Mouse (Mus musculus) neutrophil, adult 5-6 weeks (primary cell): ENCODE data around the gene Rsph1. TPM values are rescaled to one million over a fixed set of nuclear protein-coding genes. Genes with fewer than 3 reads are reported as not detected.

Experiments used
- ATAC-seq: fragments of 151-379, 151-347 bp; 2 replicates; pipeline ENCODE4 v1.8.0; 2017; ENCODE audit warnings: mild to moderate bottlenecking, moderate TSS enrichment; ENCODE audit not compliant: insufficient number of reproducible peaks, poor library complexity, low FRiP score, severe bottlenecking; ENCODE audit errors: extremely low read depth
- total RNA-seq: library from RNA; stranded (forward); fragments of 200-1000 nt; gene quantifications from 2 replicates; pipeline ENCODE4 v1.2.3, GENCODE M21; 2017

Rsph1 gene
- total RNA-seq, 1 experiment from 2014 or later, result 1.4 TPM

DNA sequence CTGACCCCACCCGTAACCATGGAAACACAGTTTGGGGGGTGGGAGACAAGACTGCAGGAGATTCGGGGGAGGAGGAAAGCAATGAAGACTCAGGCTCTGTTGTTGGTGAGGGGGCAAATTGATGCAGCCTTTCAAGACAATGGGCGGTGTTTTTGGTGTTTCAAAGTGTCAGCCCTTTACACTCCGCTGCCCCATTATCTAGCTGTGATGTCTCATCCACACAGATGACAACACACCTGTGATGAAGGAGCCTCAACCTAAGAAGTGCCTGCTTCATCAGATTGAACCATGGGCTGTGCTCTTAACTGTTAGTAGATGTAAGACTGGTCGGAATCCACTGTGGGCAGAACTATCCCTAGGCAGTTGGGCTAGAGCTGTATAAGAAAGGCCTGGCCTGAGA lies 13.4 kb downstream of the Rsph1 start:
- ATAC-seq, result no peak

GRCm38 (mm10) chr17:31262715-31263114 lies 14.5 kb downstream of the Rsph1 start:
- ATAC-seq, result no peak

DNA sequence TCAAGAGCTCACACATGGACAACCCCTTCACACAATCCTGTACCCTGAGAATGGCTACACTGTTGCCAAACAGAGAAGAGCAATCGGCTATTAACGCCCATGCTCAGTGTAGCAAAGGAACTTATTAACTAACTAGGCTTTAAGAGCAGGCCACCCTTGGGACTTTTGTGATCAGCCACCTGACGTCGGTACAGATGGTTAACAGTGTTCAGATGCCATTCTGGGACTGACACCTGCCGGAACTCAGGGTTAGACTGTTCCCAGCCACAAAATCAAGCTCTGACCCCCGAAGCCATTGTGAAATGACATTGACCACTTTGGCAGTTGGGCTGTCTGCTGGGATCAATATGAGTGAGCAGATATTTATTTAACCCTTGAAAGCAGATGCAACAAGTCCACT lies 15.8 kb downstream of the Rsph1 start:
- ATAC-seq, result no peak

DNA sequence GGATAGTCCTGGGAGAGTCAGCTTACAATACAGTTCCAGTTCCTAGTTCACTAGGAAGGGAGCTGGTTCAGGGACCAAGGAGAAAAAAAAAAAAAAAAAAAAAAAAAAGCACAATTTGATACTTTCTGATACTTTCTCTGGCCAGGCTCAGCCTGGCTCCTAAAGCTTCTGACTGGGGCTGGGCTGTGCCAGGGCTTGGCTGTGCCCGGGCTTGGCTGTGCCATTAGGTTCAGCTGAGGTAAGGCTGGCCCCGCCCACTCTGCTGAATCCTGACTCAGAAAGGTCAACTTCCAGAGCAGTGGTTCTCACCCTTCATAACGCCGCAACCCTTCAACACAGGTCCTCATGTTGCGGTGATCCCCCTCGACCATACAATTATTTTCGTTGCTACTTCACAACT lies 16.8 kb downstream of the Rsph1 start:
- no peak for ATAC-seq

GRCm38 (mm10) chr17:31259825-31260224 lies 17.4 kb downstream of the Rsph1 start:
- ATAC-seq, result no peak

DNA sequence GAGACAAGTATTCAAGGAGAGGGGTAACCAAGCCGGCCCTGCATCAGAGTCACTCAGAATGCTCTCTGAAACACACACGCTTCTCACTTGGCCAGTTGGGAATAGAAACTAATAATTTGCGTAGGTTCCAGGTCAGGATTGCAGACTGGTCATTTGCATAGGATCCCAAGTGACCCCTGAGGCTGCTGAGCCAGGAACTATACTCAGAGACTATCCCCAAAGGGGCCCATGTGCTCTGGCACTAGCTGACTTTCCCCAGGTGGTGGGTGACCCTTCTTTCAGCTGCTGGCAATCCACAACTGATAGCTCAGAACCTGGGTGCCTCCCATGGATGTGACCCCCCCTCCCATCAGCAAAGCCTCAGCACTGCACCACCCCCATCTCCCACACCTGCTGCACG lies 18.0 kb downstream of the Rsph1 start:
- ATAC-seq, result no peak

GRCm38 (mm10) chr17:31258310-31258865 lies 18.8 kb downstream of the Rsph1 start:
- no peak for ATAC-seq

- no peak for ATAC-seq
Observed at GRCm38 (mm10) chr17:31257898-31258297, 19.3 kb downstream of the Rsph1 start.

DNA sequence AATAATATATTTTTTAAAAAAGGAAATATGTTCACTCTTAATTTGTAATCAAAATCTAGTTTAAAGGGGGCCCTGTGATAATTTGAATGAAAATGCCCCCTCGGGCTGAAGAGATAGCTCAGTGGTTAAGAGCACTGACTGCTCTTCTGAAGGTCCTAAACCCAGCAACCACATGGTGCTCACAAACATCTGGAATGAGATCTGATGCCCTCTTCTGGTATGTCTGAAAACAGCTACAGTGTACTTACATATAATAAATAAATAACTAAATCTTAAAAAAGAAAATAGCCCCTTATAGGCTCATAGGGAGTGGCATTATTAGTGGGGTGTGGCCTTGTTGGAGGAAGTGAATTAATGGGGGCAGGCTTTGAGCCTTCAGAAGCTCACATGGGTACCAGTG lies 20.0 kb downstream of the Rsph1 start:
- no peak for ATAC-seq

GRCm38 (mm10) chr17:31254463-31254931 lies 22.7 kb downstream of the Rsph1 start:
- peak; percentile 91 for ATAC-seq

GRCm38 (mm10) chr17:31253951-31254350 lies 23.2 kb downstream of the Rsph1 start:
- no peak for ATAC-seq

DNA sequence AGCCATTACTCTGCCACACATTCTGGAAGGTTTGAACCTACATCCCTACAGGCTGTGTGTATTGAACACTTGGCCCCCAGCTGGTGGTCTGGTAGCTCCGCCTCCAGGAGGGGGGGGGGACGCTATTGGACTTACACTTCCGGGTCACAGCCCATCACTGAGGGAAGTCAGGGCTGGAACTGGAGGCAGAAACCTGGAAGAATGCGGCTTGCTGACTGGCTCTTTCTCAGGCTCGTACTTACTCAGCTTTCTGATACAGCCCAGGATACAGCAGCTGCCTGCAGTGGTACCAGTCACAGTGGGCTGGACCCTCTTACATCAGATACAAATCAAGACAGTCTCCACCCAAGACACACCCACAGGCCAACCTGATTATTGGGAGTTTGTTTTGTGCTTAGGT lies 30.0 kb downstream of the Rsph1 start:
- ATAC-seq, result no peak

DNA sequence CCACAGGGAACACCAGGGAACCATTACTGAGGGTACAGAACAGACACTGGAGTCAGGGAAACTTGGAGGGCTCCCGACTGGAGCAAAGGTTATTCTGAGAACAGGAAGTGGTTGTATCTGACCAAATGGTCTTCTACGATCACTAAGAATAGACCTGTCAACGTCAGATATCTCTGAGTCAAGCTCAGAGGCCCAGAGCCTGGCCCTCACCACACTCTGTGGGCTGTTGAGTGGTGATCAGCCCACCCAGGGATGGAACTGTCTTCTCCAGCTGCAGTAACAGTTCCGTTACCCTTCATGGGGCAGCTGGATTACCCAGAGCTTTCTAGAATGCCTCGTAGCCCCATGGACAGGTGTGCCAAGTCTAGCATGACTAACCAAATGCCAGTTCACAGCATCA lies 31.9 kb downstream of the Rsph1 start:
- no peak for ATAC-seq

DNA sequence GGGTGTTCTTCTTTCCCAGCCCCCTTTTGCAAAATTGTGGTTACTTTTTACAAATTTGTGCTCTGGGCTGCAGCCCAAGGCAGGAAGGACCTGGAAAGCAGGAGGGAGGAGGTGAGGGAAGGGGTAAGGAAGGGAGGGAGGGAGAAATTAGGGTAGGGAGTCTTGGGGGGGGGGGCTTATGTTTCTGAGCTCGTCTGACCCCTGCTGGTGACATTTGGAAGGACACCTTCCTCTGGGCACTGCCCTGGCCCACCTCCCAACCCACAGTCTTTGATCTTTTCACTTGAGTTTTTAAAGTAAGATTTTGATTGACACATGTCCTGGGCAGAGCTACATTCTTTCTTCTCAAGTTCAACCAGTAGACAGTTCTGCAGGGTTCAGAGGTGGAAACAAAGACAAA lies 34.4 kb downstream of the Rsph1 start:
- ATAC-seq, result no peak

DNA sequence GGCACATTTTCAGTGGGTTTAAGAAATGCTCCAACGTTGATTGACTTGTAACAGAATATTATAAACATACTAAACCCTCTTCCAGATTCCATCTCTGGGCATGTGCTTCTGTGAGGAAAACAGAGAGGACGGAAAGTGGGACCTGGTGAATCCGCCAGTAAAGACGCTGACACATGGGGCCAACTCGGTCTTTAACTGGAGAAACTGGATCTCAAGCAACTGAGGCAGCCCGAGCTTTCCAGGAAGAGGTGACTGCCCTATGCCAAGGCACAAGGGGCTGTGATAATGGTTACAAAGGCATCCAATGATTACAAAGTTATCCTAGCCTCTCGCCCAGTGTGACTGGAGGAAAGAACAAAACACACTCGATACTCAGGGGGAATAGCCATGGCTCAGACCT lies 36.0 kb downstream of the Rsph1 start:
- ATAC-seq, result no peak

- ATAC-seq, result no peak
Observed at GRCm38 (mm10) chr17:31238234-31239020, 38.8 kb downstream of the Rsph1 start.

- no peak for ATAC-seq
Observed at GRCm38 (mm10) chr17:31235915-31236314, 41.3 kb downstream of the Rsph1 start.

- no peak for ATAC-seq
Observed at GRCm38 (mm10) chr17:31232251-31233010, 44.8 kb downstream of the Rsph1 start.

- no peak for ATAC-seq
Observed at GRCm38 (mm10) chr17:31231780-31232179, 45.4 kb downstream of the Rsph1 start.

GRCm38 (mm10) chr17:31226931-31227330 lies 50.3 kb downstream of the Rsph1 start:
- no peak for ATAC-seq
